Mouse (Mus musculus): Measurements from ENCODE around the gene Orc3. TPM values are rescaled to one million over a fixed set of nuclear protein-coding genes. Genes with fewer than 3 reads are reported as not detected.

The Orc3 gene
- polyA plus RNA-seq, 1 experiment: 18.4 TPM

DNA sequence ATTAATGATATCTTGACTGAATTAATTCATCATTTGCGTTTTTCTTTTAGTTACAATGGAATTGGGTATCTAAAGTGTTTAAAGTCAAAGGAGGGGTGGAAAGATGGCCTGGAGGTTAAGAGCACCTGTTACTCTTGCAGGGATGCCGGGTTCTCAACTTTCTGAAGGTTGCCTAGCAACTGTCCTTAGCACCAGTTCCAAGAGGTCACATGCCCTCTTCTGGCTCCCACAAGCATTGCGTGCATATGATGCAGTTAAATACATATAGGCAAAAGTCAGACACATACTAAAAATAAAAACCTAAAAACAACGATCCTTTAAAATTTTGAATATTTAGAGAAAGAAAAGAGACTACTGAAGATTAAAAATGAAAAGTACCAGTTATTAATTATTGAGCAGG is 53.8 kb downstream of the Orc3 start:
- TF ChIP-seq CTCF (IDR thresholded peaks at IDR 0.05; ENCODE audit: insufficient read depth, low read length) (peak; percentile 50), POLR2A (IDR thresholded peaks at IDR 0.05; ENCODE audit: borderline replicate concordance, extremely low read depth, low read depth, low read length) (no peak)
- 56% methylated on average over 4 of the region's 4 CpGs for WGBS
- no peak for DNase-seq
- H3K4me3 ChIP-seq (replicated peaks; ENCODE audit: extremely low read depth, low read depth, low read length): no peak overlapping the region
- H3K4me1 ChIP-seq (ENCODE audit: control insufficient read depth, insufficient read depth, low read length): peaks cover 12% of the 10 kb centered on the region

- TF ChIP-seq CTCF (IDR thresholded peaks at IDR 0.05; ENCODE audit: insufficient read depth, low read length) (no peak), POLR2A (IDR thresholded peaks at IDR 0.05; ENCODE audit: borderline replicate concordance, extremely low read depth, low read depth, low read length) (no peak)
- peaks cover 22% of the 10 kb centered on the region for H3K4me1 ChIP-seq (ENCODE audit: control insufficient read depth, insufficient read depth, low read length)
- no peak for DNase-seq
- H3K4me3 ChIP-seq (replicated peaks; ENCODE audit: extremely low read depth, low read depth, low read length): no peak overlapping the region
Measured at GRCm38 (mm10) chr4:34556183-34556582, 58.6 kb downstream of the Orc3 start.

DNA sequence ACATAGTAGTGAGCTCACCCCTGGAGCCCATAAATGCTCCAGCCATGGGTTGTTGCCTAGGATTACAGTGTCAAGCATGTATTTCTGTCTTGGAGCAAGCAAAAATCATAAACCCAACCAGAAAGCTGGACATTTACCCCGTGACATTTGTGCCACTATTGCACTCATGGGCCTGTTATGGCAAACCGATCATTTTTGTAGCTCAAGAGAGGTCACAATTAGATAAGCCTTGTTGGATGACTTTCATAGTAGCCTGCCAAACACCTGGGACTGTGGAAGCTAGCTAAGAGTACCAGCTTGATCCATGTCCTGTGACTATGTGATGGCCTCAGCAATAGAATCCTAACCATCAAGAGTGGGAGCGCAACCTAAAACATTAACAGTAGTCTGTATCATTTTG is 59.1 kb downstream of the Orc3 start:
- TF ChIP-seq CTCF (IDR thresholded peaks at IDR 0.05; ENCODE audit: insufficient read depth, low read length) (no peak), POLR2A (IDR thresholded peaks at IDR 0.05; ENCODE audit: borderline replicate concordance, extremely low read depth, low read depth, low read length) (no peak)
- 74% methylated on average over 3 of the region's 3 CpGs for WGBS
- H3K4me1 ChIP-seq (ENCODE audit: control insufficient read depth, insufficient read depth, low read length): peaks cover 22% of the 10 kb centered on the region
- no peak for DNase-seq
- H3K4me3 ChIP-seq (replicated peaks; ENCODE audit: extremely low read depth, low read depth, low read length): no peak overlapping the region

DNA sequence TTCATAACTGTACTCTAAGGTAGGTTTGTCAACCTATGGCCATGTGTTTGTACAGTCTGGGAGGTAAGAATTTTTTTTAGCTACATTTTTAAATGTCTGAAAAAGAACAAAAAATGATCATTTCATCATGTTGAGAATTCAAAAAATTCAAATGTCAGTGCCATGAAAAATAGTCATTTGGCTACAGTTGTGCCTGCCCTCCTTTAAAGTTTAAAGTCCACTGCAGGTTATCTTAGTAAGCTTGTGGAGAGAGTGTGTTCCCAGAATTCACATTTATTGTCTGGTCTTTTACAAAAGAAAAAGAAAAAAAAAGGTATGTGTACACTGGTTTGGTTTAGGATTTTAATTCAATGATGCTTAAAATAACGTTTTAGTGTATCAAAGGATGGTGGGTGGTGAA is 60.1 kb downstream of the Orc3 start:
- no peak for DNase-seq

DNA sequence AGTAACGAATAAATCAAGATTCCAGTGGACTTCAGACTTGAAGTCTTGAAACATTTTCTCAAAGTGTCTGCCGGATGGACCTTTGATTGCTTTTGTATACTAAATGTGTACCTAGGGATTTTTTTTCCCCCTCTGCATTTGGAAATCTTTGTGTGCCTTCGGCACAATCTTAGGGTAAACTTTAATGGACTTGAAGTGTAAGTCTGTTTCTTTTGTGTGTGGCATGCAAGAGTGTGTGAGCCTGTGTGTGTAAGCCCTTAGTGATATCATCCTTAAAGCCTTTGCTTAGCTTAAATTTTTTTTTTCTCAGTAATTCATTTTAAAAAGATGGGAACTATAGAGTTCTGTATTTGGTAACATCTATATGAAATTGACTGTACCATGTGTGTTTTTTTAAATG is 62.8 kb downstream of the Orc3 start:
- WGBS: 4% methylated on average over 3 of the region's 3 CpGs
- Histone ChIP-seq H3K4me3 (replicated peaks; ENCODE audit: extremely low read depth, low read depth, low read length) (peak overlapping the region; percentile 99), H3K4me1 (ENCODE audit: control insufficient read depth, insufficient read depth, low read length) (peaks cover 19% of the 10 kb centered on the region)
- no peak for DNase-seq
- TF ChIP-seq POLR2A (IDR thresholded peaks at IDR 0.05; ENCODE audit: borderline replicate concordance, extremely low read depth, low read depth, low read length) (no peak), CTCF (IDR thresholded peaks at IDR 0.05; ENCODE audit: insufficient read depth, low read length) (no peak)

More for the DNA sequence above, 60.1 kb downstream of the Orc3 start:
- TF ChIP-seq POLR2A (IDR thresholded peaks at IDR 0.05; ENCODE audit: borderline replicate concordance, extremely low read depth, low read depth, low read length) (no peak), CTCF (IDR thresholded peaks at IDR 0.05; ENCODE audit: insufficient read depth, low read length) (no peak)
- Histone ChIP-seq H3K4me1 (ENCODE audit: control insufficient read depth, insufficient read depth, low read length) (peaks cover 25% of the 10 kb centered on the region), H3K4me3 (replicated peaks; ENCODE audit: extremely low read depth, low read depth, low read length) (no peak overlapping the region)
- 46% methylated on average over 1 of the region's 1 CpGs for WGBS

DNA sequence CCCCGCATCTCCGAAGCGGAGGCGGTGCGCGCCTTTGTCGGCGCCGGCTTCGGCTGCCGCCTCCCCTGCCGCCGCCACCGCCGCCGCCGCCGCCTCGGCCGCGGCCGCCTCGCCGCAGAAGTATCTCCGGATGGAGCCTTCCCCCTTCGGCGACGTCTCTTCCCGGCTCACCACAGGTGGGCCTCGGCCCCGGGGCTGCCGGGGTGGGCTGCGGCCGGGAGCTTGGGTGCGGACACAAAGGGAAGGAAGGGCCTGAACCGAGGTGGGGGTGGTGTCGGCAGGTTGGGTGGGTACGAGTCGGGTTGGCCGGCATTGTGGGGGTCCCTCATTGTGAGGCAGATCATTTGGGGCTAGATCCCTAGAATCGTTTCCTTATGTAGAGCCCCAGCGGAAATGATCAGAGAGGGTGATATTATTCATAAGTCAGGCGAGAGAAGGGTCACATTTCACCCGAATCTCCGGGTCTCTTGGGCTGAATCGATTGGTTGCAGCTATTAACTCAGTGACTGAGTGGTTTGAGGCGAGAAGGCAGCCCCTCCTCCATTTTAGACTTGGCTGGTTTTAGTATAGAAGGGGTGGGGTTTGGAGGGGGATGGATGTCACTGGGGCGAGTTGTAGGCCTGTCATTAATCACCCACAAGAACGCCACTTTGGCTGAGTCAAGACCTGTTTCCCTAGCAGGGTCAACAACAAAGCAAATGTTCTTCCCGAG is 63.5 kb downstream of the Orc3 start:
- WGBS: 1% methylated on average over 50 of the region's 50 CpGs
- TF ChIP-seq CTCF (IDR thresholded peaks at IDR 0.05; ENCODE audit: insufficient read depth, low read length) (no peak), POLR2A (IDR thresholded peaks at IDR 0.05; ENCODE audit: borderline replicate concordance, extremely low read depth, low read depth, low read length) (no peak)
- H3K4me1 ChIP-seq (ENCODE audit: control insufficient read depth, insufficient read depth, low read length): peaks cover 14% of the 10 kb centered on the region
- peak; percentile 52 for DNase-seq
- peak overlapping the region; percentile 99 for H3K4me3 ChIP-seq (replicated peaks; ENCODE audit: extremely low read depth, low read depth, low read length)

GRCm38 (mm10) chr4:34550748-34551097 is 64.0 kb downstream of the Orc3 start, which contains the start of gene Akirin2:
TSS of gene Akirin2 (plus strand) at chr4:34550937.
- no peak for DNase-seq
- TF ChIP-seq CTCF (IDR thresholded peaks at IDR 0.05; ENCODE audit: insufficient read depth, low read length) (no peak), POLR2A (IDR thresholded peaks at IDR 0.05; ENCODE audit: borderline replicate concordance, extremely low read depth, low read depth, low read length) (no peak)
- WGBS: under 1% methylated on average over 52 of the region's 53 CpGs
- Histone ChIP-seq H3K4me1 (ENCODE audit: control insufficient read depth, insufficient read depth, low read length) (peaks cover 11% of the 10 kb centered on the region), H3K4me3 (replicated peaks; ENCODE audit: extremely low read depth, low read depth, low read length) (peak within 1 kb of the TSS; percentile 99)

DNA sequence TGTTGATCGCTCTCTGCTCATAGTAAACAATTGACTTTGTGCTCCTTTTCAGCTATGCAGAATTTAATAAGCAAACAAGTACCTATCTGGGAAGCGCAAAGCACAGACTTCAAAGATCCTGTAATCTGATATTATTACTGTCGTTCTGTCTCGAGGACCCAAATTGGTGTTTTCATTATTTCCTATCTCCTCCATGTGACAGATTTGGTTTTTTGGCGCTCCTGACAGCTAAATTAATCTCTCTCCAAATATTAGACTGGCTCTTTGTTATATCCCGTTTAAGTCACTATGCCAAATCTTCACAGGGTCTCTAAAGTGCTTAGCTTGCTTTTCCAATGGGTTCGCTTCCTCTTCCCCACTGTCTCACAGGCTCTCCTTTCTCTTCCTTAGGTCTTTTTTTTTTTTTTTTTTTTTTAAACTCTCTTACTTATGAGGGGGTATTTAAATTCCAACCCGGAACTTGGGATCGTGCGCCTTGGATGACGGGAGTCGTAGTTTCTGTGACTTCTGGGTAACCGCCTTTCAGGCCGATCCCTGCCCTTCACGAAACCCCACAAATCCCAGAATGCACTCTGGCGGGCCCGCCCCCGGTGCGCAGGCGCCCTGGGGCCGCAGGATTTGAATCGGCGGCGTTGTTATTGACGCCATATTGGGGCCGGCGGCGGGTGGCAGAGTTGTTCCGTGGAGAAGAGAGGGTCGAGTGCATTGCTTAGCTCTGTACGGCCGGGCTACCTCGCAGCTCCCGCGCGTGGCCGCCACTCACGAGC is 64.6 kb downstream of the Orc3 start:
- Histone ChIP-seq H3K4me3 (replicated peaks; ENCODE audit: extremely low read depth, low read depth, low read length) (peak overlapping the region; percentile 99), H3K4me1 (ENCODE audit: control insufficient read depth, insufficient read depth, low read length) (peaks cover 5% of the 10 kb centered on the region)
- 1% methylated on average over 38 of the region's 38 CpGs for WGBS
- TF ChIP-seq CTCF (IDR thresholded peaks at IDR 0.05; ENCODE audit: insufficient read depth, low read length) (no peak), POLR2A (IDR thresholded peaks at IDR 0.05; ENCODE audit: borderline replicate concordance, extremely low read depth, low read depth, low read length) (peak; percentile 81; the same call in 1 of the 2 replicates)
- peak; percentile 96 for DNase-seq

GRCm38 (mm10) chr4:34529941-34530340 is 84.8 kb downstream of the Orc3 start:
- WGBS: 90% methylated on average over 6 of the region's 6 CpGs
- TF ChIP-seq POLR2A (IDR thresholded peaks at IDR 0.05; ENCODE audit: borderline replicate concordance, extremely low read depth, low read depth, low read length) (no peak), CTCF (IDR thresholded peaks at IDR 0.05; ENCODE audit: insufficient read depth, low read length) (no peak)

More at GRCm38 (mm10) chr4:34529941-34530340, 84.8 kb downstream of the Orc3 start:
- H3K4me3 ChIP-seq (replicated peaks; ENCODE audit: extremely low read depth, low read depth, low read length): no peak overlapping the region
- no peak for DNase-seq
- no peaks in the 10 kb centered on the region for H3K4me1 ChIP-seq (ENCODE audit: control insufficient read depth, insufficient read depth, low read length)
